Mouse (Mus musculus) hindbrain, embryonic 13.5 days (tissue): ENCODE results near the gene Cfap61. TPM values are rescaled to one million over a fixed set of nuclear protein-coding genes. Genes with fewer than 3 reads are reported as not detected.

Experiments used
- ATAC-seq: fragments of 200-750 bp; cut with Nextera tagmentation; 2 replicates; pipeline ENCODE4 v1.8.0; 2017; ENCODE audit warnings: moderate TSS enrichment; ENCODE audit not compliant: low FRiP score
- H3K27ac ChIP-seq: fragments of 300-500 bp; sonication (generic); 2 replicates; pipeline ENCODE4 v1.5.1; 2015; ENCODE audit warnings: inconsistent platforms, mild to moderate bottlenecking, moderate library complexity
- H3K27me3 ChIP-seq: fragments of 300-500 bp; sonication (generic); 2 replicates; pipeline ENCODE4 v1.6.1; 2015; ENCODE audit warnings: mild to moderate bottlenecking, inconsistent platforms
- H3K36me3 ChIP-seq: fragments of 300-500 bp; sonication (generic); 2 replicates; pipeline ENCODE4 v1.6.1; 2015; ENCODE audit warnings: mild to moderate bottlenecking, inconsistent platforms
- H3K4me1 ChIP-seq: fragments of 300-500 bp; sonication (generic); replicated peaks from 2 replicates; pipeline ENCODE4 v1.6.1; 2015; ENCODE audit warnings: inconsistent platforms
- H3K4me2 ChIP-seq: fragments of 300-500 bp; sonication (generic); 2 replicates; pipeline ENCODE4 v1.6.1; 2015; ENCODE audit warnings: inconsistent platforms, mild to moderate bottlenecking, moderate library complexity
- H3K4me3 ChIP-seq: fragments of 300-500 bp; sonication (generic); 2 replicates; pipeline ENCODE4 v1.5.1; 2015; ENCODE audit warnings: mild to moderate bottlenecking, inconsistent platforms
- H3K9ac ChIP-seq: fragments of 300-500 bp; sonication (generic); 2 replicates; pipeline ENCODE4 v1.6.1; 2015; ENCODE audit warnings: mild to moderate bottlenecking, inconsistent platforms
- H3K9me3 ChIP-seq: fragments of 300-500 bp; sonication (generic); 2 replicates; pipeline ENCODE4 v1.6.1; 2016; ENCODE audit warnings: inconsistent platforms
- WGBS: fragments of 180-500 bp; shearing (Covaris S2); methylation state at CpG from one replicate; pipeline ENCODE4 v1.1.7; 2015; 5-methylcytosine and 5-hydroxymethylcytosine counted together
- polyA plus RNA-seq: library from polyadenylated mRNA; unstranded; fragments of >200 nt; fragmentation: Nextera tagmentation; extraction: Ambion mirVana; gene quantifications from 2 replicates; pipeline ENCODE4 v1.2.1, GENCODE M21; 2015

Gene Cfap61
- polyA plus RNA-seq, 1 experiment from 2014 or later, result 3.8 TPM

DNA sequence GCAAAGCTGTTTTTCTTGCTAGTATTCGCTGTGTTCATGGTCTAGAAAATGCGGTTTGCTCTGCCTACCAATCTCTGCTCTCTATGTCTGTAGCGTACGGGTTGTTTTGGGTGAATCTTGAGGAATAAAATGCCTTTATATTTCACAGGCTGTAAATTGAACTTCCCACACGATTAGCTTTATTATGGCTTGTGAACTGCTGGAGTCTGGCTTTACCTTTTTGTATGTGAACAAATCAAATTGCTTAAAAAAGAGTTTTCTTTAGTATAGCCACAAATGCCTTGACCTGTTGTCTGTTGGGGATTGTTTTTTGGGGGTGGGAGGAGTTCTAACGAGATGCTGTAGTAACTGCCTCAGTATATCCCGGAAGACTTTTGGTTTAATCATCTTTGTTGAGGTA is 289.6 kb downstream of the Cfap61 start:
- 8% methylated on average over 7 of the region's 7 CpGs for WGBS
- no peaks in the 10 kb centered on the region for H3K9me3 ChIP-seq
- H3K9ac ChIP-seq, result peak overlapping the region; percentile 95
- peak overlapping the region; percentile 97 for H3K27ac ChIP-seq
- H3K4me2 ChIP-seq, result peak overlapping the region; percentile 90
- peaks cover 67% of the 10 kb centered on the region for H3K27me3 ChIP-seq
- ATAC-seq, result no peak
- H3K36me3 ChIP-seq, result no peaks in the 10 kb centered on the region
- peak overlapping the region; percentile 76 for H3K4me3 ChIP-seq
- peaks cover 58% of the 10 kb centered on the region for H3K4me1 ChIP-seq

DNA sequence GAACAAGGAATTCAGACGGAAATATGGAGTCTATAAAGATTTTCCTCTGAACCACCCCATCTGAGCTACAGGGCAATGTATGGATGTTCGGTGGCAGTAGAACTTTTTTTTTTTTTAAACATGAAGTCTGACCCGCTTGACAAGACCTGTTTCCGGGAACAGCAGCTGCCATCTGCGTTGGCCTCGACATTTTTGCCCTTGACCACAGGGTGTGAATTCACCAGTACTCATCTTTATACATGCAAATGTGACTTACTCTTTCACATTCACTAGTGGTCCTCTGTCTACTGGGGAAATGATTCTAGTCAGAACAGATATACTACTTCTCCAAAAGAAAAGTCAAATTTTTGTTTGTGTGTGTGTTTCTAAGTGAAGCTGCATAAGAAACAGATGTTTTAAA is 291.2 kb downstream of the Cfap61 start:
- peak overlapping the region; percentile 90 for H3K4me2 ChIP-seq
- ATAC-seq, result no peak
- H3K9me3 ChIP-seq, result no peaks in the 10 kb centered on the region
- H3K27ac ChIP-seq, result no peak overlapping the region
- H3K4me1 ChIP-seq, result peaks cover 48% of the 10 kb centered on the region
- peak overlapping the region; percentile 36; the same call in 1 of the 2 replicates for H3K9ac ChIP-seq
- no peaks in the 10 kb centered on the region for H3K36me3 ChIP-seq
- WGBS, result 9% methylated on average over 6 of the region's 6 CpGs
- peak overlapping the region; percentile 76 for H3K4me3 ChIP-seq
- peaks cover 63% of the 10 kb centered on the region for H3K27me3 ChIP-seq

DNA sequence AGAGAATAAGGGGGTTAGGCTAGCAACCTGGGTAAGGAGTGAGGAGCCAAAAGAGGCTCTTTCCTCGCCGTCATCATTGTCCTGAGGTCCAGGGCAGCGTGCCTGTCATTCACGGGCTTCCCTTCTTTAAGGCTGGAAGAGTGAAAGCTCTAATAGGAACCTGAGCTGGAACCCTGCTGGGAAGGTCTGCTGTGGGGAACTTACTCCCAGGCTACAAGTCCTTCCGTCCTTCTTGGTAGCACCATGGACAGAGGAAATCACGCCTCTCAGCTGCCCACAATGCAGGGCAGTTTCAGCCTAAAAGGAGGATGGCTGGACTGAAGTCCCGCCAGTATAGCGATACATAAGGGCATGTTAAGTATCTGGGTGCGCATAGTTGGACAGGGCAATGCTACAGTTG is 291.9 kb downstream of the Cfap61 start:
- Histone ChIP-seq H3K27me3 (peaks cover 64% of the 10 kb centered on the region), H3K4me1 (peaks cover 42% of the 10 kb centered on the region), H3K36me3 (no peaks in the 10 kb centered on the region), H3K4me3 (no peak overlapping the region), H3K9ac (no peak overlapping the region), H3K4me2 (peak overlapping the region; percentile 90; the same call in 1 of the 2 replicates), H3K27ac (no peak overlapping the region), H3K9me3 (no peaks in the 10 kb centered on the region)
- no peak for ATAC-seq
- 10% methylated on average over 9 of the region's 9 CpGs for WGBS

DNA sequence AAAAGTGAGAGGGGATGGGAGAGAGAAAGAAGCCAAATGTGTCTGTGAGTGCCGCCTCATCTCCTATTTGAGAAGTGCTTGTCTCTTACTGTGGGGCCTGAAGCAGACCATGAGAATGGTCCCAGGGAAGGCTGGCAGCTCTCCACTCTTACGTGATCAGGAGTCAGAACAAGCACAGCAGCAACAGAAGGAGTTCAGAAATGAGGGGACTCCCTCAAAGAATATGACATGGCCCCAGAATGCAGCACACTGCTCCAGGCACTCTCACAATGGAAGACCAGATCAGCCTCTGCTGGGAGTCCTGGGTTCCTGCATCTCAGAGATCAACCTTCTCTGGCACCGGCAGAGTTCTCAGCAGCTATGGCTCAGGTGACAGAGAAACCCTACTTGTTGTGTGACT is 293.1 kb downstream of the Cfap61 start:
- H3K4me2 ChIP-seq, result no peak overlapping the region
- H3K9me3 ChIP-seq, result no peaks in the 10 kb centered on the region
- 57% methylated on average over 3 of the region's 3 CpGs for WGBS
- no peak overlapping the region for H3K9ac ChIP-seq
- peaks cover 65% of the 10 kb centered on the region for H3K27me3 ChIP-seq
- H3K4me3 ChIP-seq, result no peak overlapping the region
- no peaks in the 10 kb centered on the region for H3K36me3 ChIP-seq
- H3K4me1 ChIP-seq, result peaks cover 37% of the 10 kb centered on the region
- H3K27ac ChIP-seq, result no peak overlapping the region
- ATAC-seq, result no peak

DNA sequence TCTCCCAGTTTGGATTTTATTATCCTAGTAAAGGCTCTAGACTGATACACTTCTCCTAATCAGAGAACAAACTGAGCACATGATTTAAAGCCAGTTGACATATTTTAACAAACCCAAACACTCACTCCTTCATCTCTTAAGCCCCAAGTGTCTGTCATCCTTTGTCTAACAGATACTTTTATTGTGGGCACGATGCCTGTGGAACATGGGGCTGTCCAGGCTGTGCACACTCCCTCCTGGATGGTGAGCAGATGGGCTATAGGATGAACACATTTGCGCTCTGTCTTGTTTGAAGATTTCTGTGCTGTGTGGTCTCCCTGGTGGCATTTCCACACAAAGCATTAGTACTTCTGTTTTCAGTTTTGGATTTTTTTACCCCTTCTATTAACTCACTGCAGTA is 293.9 kb downstream of the Cfap61 start:
- 69% methylated on average over 2 of the region's 2 CpGs for WGBS

DNA sequence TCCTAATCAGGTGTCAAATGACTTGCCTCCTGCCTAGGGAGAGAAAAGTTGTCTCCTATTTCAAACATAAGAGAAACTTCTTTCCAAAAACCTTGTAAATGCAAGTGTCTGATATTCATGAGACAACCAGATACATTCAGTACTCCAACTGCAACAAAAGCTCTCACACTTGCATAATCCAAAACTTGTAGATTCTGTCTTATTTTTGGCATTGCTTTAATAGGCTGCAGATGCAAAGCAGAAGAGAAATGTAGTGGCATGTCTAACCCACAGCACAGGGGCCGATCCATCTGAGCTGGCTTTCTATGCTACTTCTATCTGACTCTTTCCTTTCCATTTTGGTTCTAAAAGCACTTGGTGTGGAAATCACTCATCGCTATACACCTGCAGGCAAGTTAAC is 296.9 kb downstream of the Cfap61 start:
- WGBS, result 96% methylated on average over 2 of the region's 2 CpGs
- no peak overlapping the region for H3K27ac ChIP-seq
- peaks cover 38% of the 10 kb centered on the region for H3K27me3 ChIP-seq
- no peaks in the 10 kb centered on the region for H3K36me3 ChIP-seq
- peaks cover 6% of the 10 kb centered on the region for H3K4me1 ChIP-seq
- H3K4me3 ChIP-seq, result no peak overlapping the region
- H3K9ac ChIP-seq, result no peak overlapping the region
- no peak for ATAC-seq
- no peaks in the 10 kb centered on the region for H3K9me3 ChIP-seq
- no peak overlapping the region for H3K4me2 ChIP-seq

More for the DNA sequence above, 293.9 kb downstream of the Cfap61 start:
- peaks cover 29% of the 10 kb centered on the region for H3K4me1 ChIP-seq
- H3K4me3 ChIP-seq, result no peak overlapping the region
- H3K9me3 ChIP-seq, result no peaks in the 10 kb centered on the region
- H3K4me2 ChIP-seq, result no peak overlapping the region
- peaks cover 57% of the 10 kb centered on the region for H3K27me3 ChIP-seq
- H3K27ac ChIP-seq, result no peak overlapping the region
- H3K36me3 ChIP-seq, result no peaks in the 10 kb centered on the region
- no peak overlapping the region for H3K9ac ChIP-seq
- no peak for ATAC-seq

DNA sequence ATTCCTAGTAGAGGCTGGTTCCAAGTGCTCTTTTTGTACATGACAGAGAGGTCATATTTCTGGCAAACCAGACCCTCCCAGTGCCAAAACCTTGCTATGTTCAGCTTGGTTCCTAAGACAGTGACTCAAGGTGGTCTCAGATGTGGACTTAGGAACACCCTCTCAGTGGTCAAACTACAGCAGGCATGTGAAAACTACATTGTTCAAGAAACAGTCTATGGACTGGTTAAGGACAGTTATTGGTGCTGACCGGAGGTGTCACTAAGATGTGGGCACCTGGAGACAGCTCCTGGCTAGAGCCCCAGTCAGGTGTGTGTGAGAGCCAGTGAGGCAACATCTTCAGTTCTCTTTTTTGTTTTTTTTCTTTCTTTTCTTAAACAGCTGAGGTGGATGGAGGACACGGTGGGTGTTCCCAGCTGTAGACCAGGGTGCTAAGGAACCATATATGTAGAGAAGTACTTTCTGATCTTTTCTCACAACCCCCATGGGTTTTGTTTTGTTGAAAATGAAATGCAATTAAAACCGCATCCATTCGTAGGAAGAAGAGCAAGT is 304.7 kb downstream of the Cfap61 start:
- Histone ChIP-seq H3K27ac (no peak overlapping the region), H3K36me3 (no peaks in the 10 kb centered on the region; the same call in 1 of the 2 replicates), H3K4me2 (no peak overlapping the region), H3K9ac (no peak overlapping the region), H3K27me3 (no peaks in the 10 kb centered on the region; the same call in 1 of the 2 replicates), H3K4me3 (no peak overlapping the region), H3K4me1 (no peaks in the 10 kb centered on the region), H3K9me3 (no peaks in the 10 kb centered on the region)
- WGBS, result 92% methylated on average over 4 of the region's 4 CpGs
- no peak for ATAC-seq

DNA sequence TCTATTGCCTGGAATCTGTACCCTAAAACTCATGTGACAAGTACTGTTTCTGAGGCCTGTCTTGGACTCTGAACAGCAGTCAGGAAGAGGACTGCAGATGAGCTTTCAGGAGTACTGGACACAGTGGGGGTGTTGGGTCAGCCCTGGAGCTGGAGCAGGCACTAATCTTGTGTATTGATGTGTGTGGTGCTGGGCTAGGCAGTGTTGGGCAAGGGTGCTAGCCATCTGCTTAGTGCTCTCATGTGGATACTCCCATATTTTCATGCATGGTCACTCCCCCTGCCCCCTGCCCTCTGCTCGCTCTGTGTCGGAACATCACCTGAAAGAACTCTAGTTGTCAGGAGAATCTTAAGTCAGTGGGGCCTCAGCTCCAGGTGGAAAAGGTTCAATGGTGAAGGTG is 309.5 kb downstream of the Cfap61 start:
- H3K4me1 ChIP-seq, result peaks cover 7% of the 10 kb centered on the region; the same call in 1 of the 2 replicates
- no peaks in the 10 kb centered on the region; the same call in 1 of the 2 replicates for H3K27me3 ChIP-seq
- no peak overlapping the region for H3K27ac ChIP-seq
- WGBS, result 89% methylated on average over 2 of the region's 2 CpGs
- no peaks in the 10 kb centered on the region for H3K9me3 ChIP-seq
- H3K9ac ChIP-seq, result no peak overlapping the region
- no peak overlapping the region for H3K4me2 ChIP-seq
- H3K4me3 ChIP-seq, result no peak overlapping the region
- ATAC-seq, result no peak
- peaks cover 4% of the 10 kb centered on the region; the same call in 1 of the 2 replicates for H3K36me3 ChIP-seq

DNA sequence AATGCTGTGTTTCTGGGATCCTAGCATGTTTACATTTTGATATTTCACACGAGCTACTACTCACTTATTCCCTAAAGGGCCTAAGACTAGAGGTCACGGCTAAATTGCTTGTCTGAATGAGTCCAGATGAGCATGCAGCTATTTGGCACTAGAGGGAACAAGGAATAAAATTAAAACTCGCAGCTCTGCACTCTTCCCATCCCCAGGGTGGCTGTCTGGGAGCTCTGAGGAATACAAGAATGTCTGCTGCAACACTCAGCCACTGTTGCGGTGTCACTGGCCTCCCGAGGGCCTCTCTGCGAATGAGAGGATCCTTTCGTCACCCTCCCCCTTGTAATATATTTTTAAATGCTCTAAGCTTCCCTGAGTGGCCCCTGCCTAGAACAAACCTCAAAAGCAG is 310.8 kb downstream of the Cfap61 start:
- H3K27ac ChIP-seq, result no peak overlapping the region
- peaks cover 13% of the 10 kb centered on the region for H3K4me1 ChIP-seq
- no peak overlapping the region for H3K4me2 ChIP-seq
- ATAC-seq, result no peak
- WGBS, result 47% methylated on average over 7 of the region's 7 CpGs
- no peak overlapping the region for H3K9ac ChIP-seq
- no peaks in the 10 kb centered on the region; the same call in 1 of the 2 replicates for H3K27me3 ChIP-seq
- H3K9me3 ChIP-seq, result no peaks in the 10 kb centered on the region
- H3K36me3 ChIP-seq, result peaks cover 4% of the 10 kb centered on the region; the same call in 1 of the 2 replicates
- H3K4me3 ChIP-seq, result no peak overlapping the region

DNA sequence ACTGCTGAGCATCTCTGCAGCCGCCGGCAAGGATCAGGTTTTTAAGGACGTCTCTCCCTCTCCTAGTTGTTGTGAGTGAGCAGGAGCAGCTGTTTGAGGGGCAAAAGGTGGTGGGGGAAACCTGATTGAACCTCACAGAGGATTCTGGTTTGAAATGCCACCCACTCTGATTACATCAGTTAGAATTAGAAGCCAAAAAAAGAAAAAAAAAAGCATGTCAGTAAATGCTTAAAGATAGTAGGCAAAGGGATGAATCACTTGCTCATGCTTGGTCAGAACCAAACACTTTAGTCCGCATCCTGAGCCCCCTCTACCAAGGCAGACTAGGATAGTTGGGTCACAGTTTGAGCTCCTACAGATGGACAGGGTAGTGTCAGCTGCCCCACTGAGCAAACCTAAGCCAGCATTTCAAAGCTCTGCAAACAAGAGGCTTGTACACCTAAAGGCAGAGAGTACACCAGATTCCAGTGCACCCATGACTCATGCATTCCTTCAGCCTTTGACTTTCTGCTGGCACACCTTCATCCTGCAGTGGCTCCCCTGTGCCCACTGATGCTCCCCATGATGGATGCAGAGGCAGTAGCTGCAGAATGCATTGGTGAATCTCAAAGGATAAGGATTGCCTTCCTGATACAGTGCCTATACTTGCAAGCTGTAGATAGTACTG is 312.0 kb downstream of the Cfap61 start:
- H3K9ac ChIP-seq, result no peak overlapping the region
- no peak overlapping the region for H3K27ac ChIP-seq
- no peak for ATAC-seq
- WGBS, result 82% methylated on average over 4 of the region's 4 CpGs
- H3K36me3 ChIP-seq, result peaks cover 4% of the 10 kb centered on the region; the same call in 1 of the 2 replicates
- no peak overlapping the region for H3K4me3 ChIP-seq
- H3K4me1 ChIP-seq, result peaks cover 15% of the 10 kb centered on the region
- no peaks in the 10 kb centered on the region; the same call in 1 of the 2 replicates for H3K27me3 ChIP-seq
- no peaks in the 10 kb centered on the region for H3K9me3 ChIP-seq
- H3K4me2 ChIP-seq, result no peak overlapping the region

DNA sequence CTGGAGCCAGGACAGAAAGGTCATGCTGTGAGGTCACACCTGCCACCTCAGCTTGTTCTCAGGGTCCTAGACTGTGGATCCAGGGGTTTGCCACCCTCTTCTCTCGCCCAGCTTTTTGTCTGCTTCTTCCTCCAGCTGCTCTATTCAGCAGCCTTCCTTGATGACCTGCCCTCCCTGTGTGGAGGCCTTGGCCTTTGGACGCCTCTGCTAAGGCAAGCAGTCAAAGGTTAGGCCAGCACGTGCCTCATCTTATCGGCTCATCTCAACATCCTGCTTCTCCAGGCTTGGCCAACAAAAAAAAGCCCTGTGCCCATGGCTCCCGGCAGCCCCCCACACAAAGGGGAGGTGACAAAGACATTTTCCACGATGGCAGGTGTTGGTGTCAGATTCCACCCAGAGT is 313.0 kb downstream of the Cfap61 start:
- H3K4me2 ChIP-seq, result no peak overlapping the region
- peaks cover 15% of the 10 kb centered on the region for H3K4me1 ChIP-seq
- no peak for ATAC-seq
- H3K4me3 ChIP-seq, result no peak overlapping the region
- peaks cover 4% of the 10 kb centered on the region; the same call in 1 of the 2 replicates for H3K36me3 ChIP-seq
- WGBS, result 43% methylated on average over 6 of the region's 6 CpGs
- no peaks in the 10 kb centered on the region; the same call in 1 of the 2 replicates for H3K27me3 ChIP-seq
- no peak overlapping the region for H3K27ac ChIP-seq
- H3K9ac ChIP-seq, result no peak overlapping the region
- H3K9me3 ChIP-seq, result no peaks in the 10 kb centered on the region

DNA sequence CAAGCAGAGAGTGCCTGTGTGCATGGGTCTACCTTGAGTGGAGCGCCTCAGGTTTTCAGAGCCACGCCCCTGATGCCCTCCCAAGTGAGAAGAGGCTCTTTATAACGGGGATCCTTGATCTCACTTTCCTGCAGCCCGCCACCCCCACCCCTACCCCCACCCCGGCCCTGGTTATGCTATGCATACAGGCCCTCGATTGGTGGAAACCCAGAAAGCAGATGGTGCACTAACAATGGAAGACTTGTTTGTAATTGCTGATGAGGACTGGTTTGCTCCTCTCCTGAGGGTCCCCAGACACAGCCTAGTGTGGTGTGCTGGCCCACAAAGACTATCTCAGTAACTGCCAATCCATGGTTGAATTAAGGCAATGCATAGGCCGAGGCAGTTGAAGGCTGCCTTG is 314.4 kb downstream of the Cfap61 start:
- Histone ChIP-seq H3K27me3 (no peaks in the 10 kb centered on the region; the same call in 1 of the 2 replicates), H3K27ac (no peak overlapping the region), H3K4me2 (no peak overlapping the region), H3K4me1 (peaks cover 15% of the 10 kb centered on the region), H3K9ac (no peak overlapping the region), H3K4me3 (no peak overlapping the region), H3K36me3 (peaks cover 4% of the 10 kb centered on the region; the same call in 1 of the 2 replicates), H3K9me3 (no peaks in the 10 kb centered on the region)
- peak; percentile 31; the same call in 1 of the 2 replicates for ATAC-seq
- 46% methylated on average over 7 of the region's 7 CpGs for WGBS
